Mouse (Mus musculus) erythroblast, embryonic 14.5 days (primary cell): ENCODE results near the gene Slco2a1.

Experiments used
- GATA1 ChIP-seq: IDR thresholded peaks from 2 replicates; pipeline ENCODE4 v1.6.1; 2012; ENCODE audit warnings: low read length, inconsistent platforms, mixed read lengths
- TAL1 ChIP-seq: IDR thresholded peaks from 3 replicates; pipeline ENCODE4 v1.6.1; 2012; ENCODE audit warnings: low read length, inconsistent platforms, mixed read lengths

GRCm38 (mm10) chr9:103141266-103141665 is 152.8 kb downstream of the Slco2a1 start:
- TF ChIP-seq GATA1 (no peak), TAL1 (no peak)
